Mouse (Mus musculus) CH12.LX (cell line): ENCODE measurements at regions not wholly inside any gene's neighbourhood (a gene's known extent, or its start where the extent isn't known, plus 50 kb on each side); places are given as distances from the start of the nearest gene placed in this dataset.

Experiments
- DNase-seq: peaks from one replicate; pipeline ENCODE4 v3.0.0-alpha.2; 2013; ENCODE audit errors: extremely low read depth
- H3K27ac ChIP-seq: 2 replicates; pipeline ENCODE4 v1.5.1; 2012; ENCODE audit warnings: low read depth, mild to moderate bottlenecking, control low read depth, moderate library complexity; ENCODE audit not compliant: insufficient read depth
- H3K27me3 ChIP-seq: replicated peaks from 2 replicates; pipeline ENCODE3; 2012; ENCODE audit warnings: inconsistent platforms
- H3K36me3 ChIP-seq, 2 experiments: replicated peaks in 1 of 2; 2 replicates each; pipeline versions ENCODE3 to v1.6.1; 2012; ENCODE audit warnings: inconsistent platforms in 1 of 2, low read length in 1 of 2, mild to moderate bottlenecking in 1 of 2, mixed read lengths in 1 of 2, moderate library complexity in 1 of 2; ENCODE audit not compliant: control insufficient read depth in 1 of 2, insufficient read depth in 1 of 2
- H3K4me1 ChIP-seq, 2 experiments: 2 replicates each; pipeline ENCODE4 v1.6.1; 2012; ENCODE audit warnings: inconsistent platforms in 1 of 2, moderate library complexity in 1 of 2; ENCODE audit not compliant: insufficient read depth in 2 of 2, control insufficient read depth in 1 of 2
- H3K4me2 ChIP-seq: 2 replicates; pipeline ENCODE4 v1.6.1; 2012; ENCODE audit warnings: low read depth, mild to moderate bottlenecking, control low read depth; ENCODE audit not compliant: poor library complexity, insufficient read depth, severe bottlenecking
- H3K4me3 ChIP-seq, 3 experiments: fragments of 150-350 bp in 1 of 3; sonication (generic) in 1 of 3; replicated peaks in 1 of 3; 2 replicates each; pipeline versions ENCODE3 to v1.5.1; 2011 to 2012; ENCODE audit warnings: low read depth in 2 of 3, low read length in 2 of 3, mild to moderate bottlenecking in 2 of 3, moderate library complexity in 2 of 3, control low read depth in 1 of 3, improper control_type of control experiment in 1 of 3, inconsistent platforms in 1 of 3, mixed read lengths in 1 of 3; ENCODE audit not compliant: poor library complexity in 1 of 3
- H3K79me2 ChIP-seq: replicated peaks from 2 replicates; pipeline ENCODE4 v1.6.1; 2012; ENCODE audit warnings: mild to moderate bottlenecking, moderate library complexity; ENCODE audit not compliant: control insufficient read depth, poor library complexity, insufficient read depth, severe bottlenecking; ENCODE audit errors: extremely low read depth
- H3K9ac ChIP-seq: 2 replicates; pipeline ENCODE4 v1.6.1; 2012; ENCODE audit warnings: low read depth, mild to moderate bottlenecking, control low read depth, moderate library complexity; ENCODE audit not compliant: insufficient read depth
- H3K9me3 ChIP-seq: replicated peaks from 2 replicates; pipeline ENCODE3; 2012; ENCODE audit warnings: low read length, inconsistent platforms, mixed read lengths
- BHLHE40 ChIP-seq: IDR thresholded peaks from 2 replicates; pipeline ENCODE4 v1.6.1; 2011; ENCODE audit warnings: mild to moderate bottlenecking, low read depth, low read length, improper control_type of control experiment
- CHD1 ChIP-seq: IDR thresholded peaks from 2 replicates; pipeline ENCODE4 v1.6.1; 2012; ENCODE audit warnings: low read depth, low read length, improper control_type of control experiment, inconsistent platforms
- CTCF ChIP-seq, 2 experiments: IDR thresholded peaks in 1 of 2; conservative IDR thresholded peaks in 1 of 2; 2 replicates each; pipeline ENCODE4 v1.5.1; 2011 to 2012; ENCODE audit warnings: low read depth in 2 of 2, low read length in 2 of 2, improper control_type of control experiment in 1 of 2, inconsistent platforms in 1 of 2, mild to moderate bottlenecking in 1 of 2, moderate library complexity in 1 of 2
- E2F4 ChIP-seq: IDR thresholded peaks from 2 replicates; pipeline ENCODE4 v1.6.1; 2011; ENCODE audit warnings: low read depth, low read length, improper control_type of control experiment; ENCODE audit not compliant: insufficient replicate concordance
- EP300 ChIP-seq: IDR thresholded peaks from 2 replicates; pipeline ENCODE4 v1.6.1; 2011; ENCODE audit warnings: low read length, improper control_type of control experiment
- ETS1 ChIP-seq: conservative IDR thresholded peaks from 2 replicates; pipeline ENCODE4 v1.6.1; 2012; ENCODE audit warnings: low read depth, mild to moderate bottlenecking, inconsistent platforms, low read length, improper control_type of control experiment, moderate library complexity
- GABPA ChIP-seq: IDR thresholded peaks from 2 replicates; pipeline ENCODE4 v1.6.1; 2012; ENCODE audit warnings: low read depth, low read length, improper control_type of control experiment, inconsistent platforms; ENCODE audit not compliant: insufficient replicate concordance
- HCFC1 ChIP-seq: IDR thresholded peaks from 2 replicates; pipeline ENCODE4 v1.6.1; 2012; ENCODE audit warnings: low read depth, mild to moderate bottlenecking, inconsistent platforms, low read length, improper control_type of control experiment
- KAT2A ChIP-seq: IDR thresholded peaks from 2 replicates; pipeline ENCODE4 v1.6.1; 2012; ENCODE audit warnings: low read length, improper control_type of control experiment, inconsistent platforms; ENCODE audit not compliant: insufficient replicate concordance
- MAZ ChIP-seq: IDR thresholded peaks from 2 replicates; pipeline ENCODE4 v1.6.1; 2012; ENCODE audit warnings: low read depth, mild to moderate bottlenecking, inconsistent platforms, low read length, improper control_type of control experiment, moderate library complexity
- MYC ChIP-seq: IDR thresholded peaks from 2 replicates; pipeline ENCODE4 v1.6.1; 2011; ENCODE audit warnings: low read depth, mild to moderate bottlenecking, improper control_type of control experiment, low read length
- NELFE ChIP-seq: IDR thresholded peaks from 2 replicates; pipeline ENCODE4 v1.6.1; 2011; ENCODE audit warnings: low read depth, low read length, improper control_type of control experiment
- NRF1 ChIP-seq: IDR thresholded peaks from 2 replicates; pipeline ENCODE4 v1.6.1; 2014; ENCODE audit warnings: low read depth, mild to moderate bottlenecking, inconsistent platforms, low read length, improper control_type of control experiment, moderate library complexity
- RAD21 ChIP-seq: IDR thresholded peaks from 2 replicates; pipeline ENCODE4 v1.6.1; 2011; ENCODE audit warnings: low read depth, mild to moderate bottlenecking, low read length, improper control_type of control experiment, moderate library complexity
- SIN3A ChIP-seq: IDR thresholded peaks from 2 replicates; pipeline ENCODE4 v1.6.1; 2012; ENCODE audit warnings: low read length, improper control_type of control experiment, inconsistent platforms
- SMC3 ChIP-seq: IDR thresholded peaks from 2 replicates; pipeline ENCODE4 v1.6.1; 2011; ENCODE audit warnings: low read depth, low read length, improper control_type of control experiment
- TBP ChIP-seq: conservative IDR thresholded peaks from 2 replicates; pipeline ENCODE4 v1.6.1; 2011; ENCODE audit warnings: low read depth, low read length, improper control_type of control experiment
- TCF12 ChIP-seq: IDR thresholded peaks from 2 replicates; pipeline ENCODE4 v1.6.1; 2014; ENCODE audit warnings: low read depth, mild to moderate bottlenecking, inconsistent platforms, low read length, improper control_type of control experiment
- USF1 ChIP-seq: IDR thresholded peaks from 2 replicates; pipeline ENCODE4 v1.6.1; 2014; ENCODE audit warnings: low read depth, mild to moderate bottlenecking, inconsistent platforms, low read length, improper control_type of control experiment
- dilution Hi-C: fragments of 300-500 bp; cut with MboI; formaldehyde crosslinking; loops from 2 replicates; pipeline ENCODE4 v1.14.3; 2020; ENCODE audit warnings: low sequenced_read_pairs; ENCODE audit not compliant: extremely low pct_unique_long_range_greater_than_20kb, extremely low pct_ligation_motif_present
- in situ Hi-C: fragments of 300-500 bp; cut with MboI; formaldehyde crosslinking; loops from 3 replicates; pipeline ENCODE4 v1.14.3; 2019; ENCODE audit warnings: low sequenced_read_pairs, low pct_ligation_motif_present, low pct_unique_long_range_greater_than_20kb, mixed read lengths

- dilution Hi-C loops: no loop called here
- Histone ChIP-seq H3K27me3 (no peaks in the 10 kb centered on the region), H3K27ac (no peak overlapping the region), H3K4me1 (no peaks in the 10 kb centered on the region), H3K4me3 (no peak overlapping the region), H3K9me3 (no peaks in the 10 kb centered on the region)
- no peak for DNase-seq
- in situ Hi-C loops: no loop called here
- TF ChIP-seq BHLHE40: no peak
- no peak for TF ChIP-seq RAD21
- TF ChIP-seq GABPA: no peak
- no peak for TF ChIP-seq TCF12
- TF ChIP-seq TBP: no peak
- TF ChIP-seq SMC3: no peak
- no peak for TF ChIP-seq SIN3A
- no peak for TF ChIP-seq NELFE
- no peak for TF ChIP-seq CHD1
- no peak for TF ChIP-seq EP300
- no peak for TF ChIP-seq USF1
- TF ChIP-seq, all 38 proteins: peak for 0
- Histone ChIP-seq H3K4me2 (no peak overlapping the region), H3K9ac (no peak overlapping the region), H3K36me3 (no peaks in the 10 kb centered on the region), H3K79me2 (no peaks in the 10 kb centered on the region)
These were observed 173.8 kb upstream of the Smc2 start for GRCm38 (mm10) chr4:52265196-52265595.

GRCm38 (mm10) chr4:52282458-52282857 is 156.6 kb upstream of the Smc2 start:
- Histone ChIP-seq H3K36me3 (no peaks in the 10 kb centered on the region), H3K4me2 (no peak overlapping the region), H3K9ac (no peak overlapping the region), H3K4me3 (no peak overlapping the region), H3K9me3 (no peaks in the 10 kb centered on the region), H3K27ac (no peak overlapping the region), H3K27me3 (no peaks in the 10 kb centered on the region), H3K4me1 (peaks cover 0 to 16% of the 10 kb centered on the region in 2 experiments; a peak in 2 of 4 replicates), H3K79me2 (no peaks in the 10 kb centered on the region)
- in situ Hi-C loops: no loop called here
- TF ChIP-seq ETS1: no peak
- dilution Hi-C loops: no loop called here
- no peak for DNase-seq

GRCm38 (mm10) chr4:52284909-52285308 is 154.1 kb upstream of the Smc2 start:
- peaks cover 0 to 16% of the 10 kb centered on the region in 2 experiments; a peak in 2 of 4 replicates for H3K4me1 ChIP-seq
- TF ChIP-seq MYC (no peak), HCFC1 (no peak), NRF1 (no peak), BHLHE40 (no peak), MAZ (no peak), USF1 (no peak), KAT2A (no peak), E2F4 (no peak), TCF12 (no peak), TBP (no peak), SMC3 (no peak), RAD21 (no peak), CTCF (conservative IDR thresholded peaks at IDR 0.05 in 1 of 2, IDR thresholded peaks at IDR 0.05 in 1 of 2; ENCODE audit: low read depth in 2 of 2, low read length in 2 of 2) (no peak), GABPA (no peak)
- dilution Hi-C loops: no loop called here
- no peaks in the 10 kb centered on the region for H3K9me3 ChIP-seq
- no peak overlapping the region for H3K4me2 ChIP-seq
- in situ Hi-C loops: no loop called here
- no peak overlapping the region for H3K4me3 ChIP-seq
- H3K27me3 ChIP-seq: no peaks in the 10 kb centered on the region
- H3K9ac ChIP-seq: no peak overlapping the region
- no peak for DNase-seq
- H3K79me2 ChIP-seq: no peaks in the 10 kb centered on the region
- H3K27ac ChIP-seq: no peak overlapping the region
- no peaks in the 10 kb centered on the region for H3K36me3 ChIP-seq
